ENCODE assay signal across 17 mouse cellular contexts in the genomic region with DNA sequence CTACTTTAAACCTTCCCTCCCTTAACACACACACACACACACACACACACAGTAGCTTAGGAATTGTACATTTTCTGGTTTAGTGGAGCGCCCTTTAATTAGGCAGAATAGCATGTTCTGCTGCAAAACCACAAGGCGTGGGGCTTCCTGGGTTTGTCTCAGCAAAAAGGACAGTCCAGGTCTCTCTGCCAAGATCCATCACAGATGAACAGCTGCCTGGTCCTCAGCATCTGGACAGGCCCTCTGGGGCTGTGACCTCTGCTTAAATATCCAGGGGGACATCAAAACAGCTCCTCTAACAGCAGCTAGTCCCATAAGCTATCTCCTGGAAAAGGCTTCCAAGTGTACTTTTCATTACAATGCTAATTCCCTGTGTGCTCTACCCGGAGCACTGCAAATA.
DNase-seq lines count a peak whose midpoint lies in the region; ATAC-seq and TF ChIP-seq lines count a peak whose summit lies in the region.
"Had no signal": no experiment of that assay in that cellular context is flagged by ENCODE, and none has a peak within 500 bp of the region (broad histone marks: within the 10 kb centered on the region; RNA-seq: fewer than 3 reads in every experiment).

No protein-coding gene starts in this region.

- peaks cover 4% of the 10 kb centered on the region; the same call in 1 of the 2 replicates for H3K4me1 ChIP-seq in kidney, embryonic 15.5 days
- no peaks in the 10 kb centered on the region; the same call in 1 of the 2 replicates for H3K4me1 ChIP-seq in lung, postnatal 0 days (ENCODE audit: insufficient read depth, low read depth, low read length)
- H3K4me1 ChIP-seq: forebrain, embryonic 13.5 days had no signal

- no peak for ATAC-seq in kidney, embryonic 15.5 days (replicated peaks; ENCODE audit: low FRiP score)
- peak; percentile 32; the same call in 1 of the 2 replicates for ATAC-seq in common myeloid progenitor, adult 5-6 weeks (replicated peaks; ENCODE audit: low read depth, poor library complexity, severe bottlenecking)
- no peak for ATAC-seq in lung, postnatal 0 days
- ATAC-seq: forebrain, embryonic 13.5 days; forebrain, postnatal 0 days; hindbrain, embryonic 16.5 days had no signal

- no peak for TF ChIP-seq EP300 in lung, postnatal 0 days (IDR thresholded peaks at IDR 0.05)

- H3K9ac ChIP-seq in kidney, embryonic 15.5 days, result no peak overlapping the region
- no peak overlapping the region for H3K9ac ChIP-seq in lung, postnatal 0 days (replicated peaks; ENCODE audit: low read depth)
- H3K9ac ChIP-seq: embryonic facial prominence, embryonic 13.5 days; forebrain, embryonic 13.5 days; forebrain, postnatal 0 days; heart, embryonic 13.5 days had no signal

- no peaks in the 10 kb centered on the region for H3K9me3 ChIP-seq in kidney, embryonic 15.5 days (replicated peaks)
- no peaks in the 10 kb centered on the region for H3K9me3 ChIP-seq in lung, postnatal 0 days (ENCODE audit: low read length)
- H3K9me3 ChIP-seq: embryonic facial prominence, embryonic 13.5 days; forebrain, embryonic 13.5 days; heart, embryonic 13.5 days had no signal

- no peak overlapping the region for H3K4me2 ChIP-seq in kidney, embryonic 15.5 days
- H3K4me2 ChIP-seq in lung, postnatal 0 days (replicated peaks; ENCODE audit: low read depth, low read length), result no peak overlapping the region
- H3K4me2 ChIP-seq: embryonic facial prominence, embryonic 13.5 days; forebrain, embryonic 13.5 days; heart, embryonic 13.5 days had no signal

- H3K4me3 ChIP-seq in kidney, embryonic 15.5 days (replicated peaks), result no peak overlapping the region
- no peak overlapping the region for H3K4me3 ChIP-seq in lung, postnatal 0 days (ENCODE audit: low read depth, low read length)
- H3K4me3 ChIP-seq: embryonic facial prominence, embryonic 13.5 days; forebrain, embryonic 13.5 days; heart, embryonic 13.5 days had no signal

- H3K27me3 ChIP-seq in kidney, embryonic 15.5 days, result no peaks in the 10 kb centered on the region
- H3K27me3 ChIP-seq in lung, postnatal 0 days (replicated peaks; ENCODE audit: insufficient read depth, low read length), result no peaks in the 10 kb centered on the region
- H3K27me3 ChIP-seq: embryonic facial prominence, embryonic 13.5 days; forebrain, embryonic 13.5 days; heart, embryonic 13.5 days had no signal

- H3K27ac ChIP-seq in kidney, embryonic 15.5 days, result no peak overlapping the region
- no peak overlapping the region for H3K27ac ChIP-seq in lung, postnatal 0 days (ENCODE audit: low read length)
- H3K27ac ChIP-seq: embryonic facial prominence, embryonic 13.5 days; forebrain, embryonic 13.5 days; heart, embryonic 13.5 days had no signal

- WGBS in kidney, embryonic 15.5 days, result 73% methylated on average over 3 of the region's 3 CpGs
- WGBS in lung, postnatal 0 days, result 73% methylated on average over 3 of the region's 3 CpGs

- intact Hi-C loops in gastrocnemius, postnatal 14 days (cut with DNase I; ENCODE audit: low total_unique reads), result no loop called here

- peak; percentile 30 for DNase-seq in gastrocnemius, postnatal 14 days
- DNase-seq in gastrocnemius, postnatal 4 days (ENCODE audit: low spot score in 2 of 2), result no peak
- peak; percentile 18 for DNase-seq in kidney, postnatal 14 days
- DNase-seq in lung, postnatal 0 days (ENCODE audit: low spot score), result no peak
- DNase-seq: adrenal gland, adult 8-10 months; adrenal gland, postnatal 36 days; cerebellum, adult 2 months; cerebellum, postnatal 10 days; forebrain, postnatal 0 days; heart, postnatal 36 days; kidney, adult 11 months had no signal

- TF ChIP-seq CTCF in lung, postnatal 0 days (IDR thresholded peaks at IDR 0.05), result no peak

- H3K36me3 ChIP-seq in kidney, embryonic 15.5 days, result no peaks in the 10 kb centered on the region
- H3K36me3 ChIP-seq in lung, postnatal 0 days (ENCODE audit: insufficient read depth, low read length), result no peaks in the 10 kb centered on the region
- H3K36me3 ChIP-seq: embryonic facial prominence, embryonic 13.5 days had no signal

Comparison
In these comparisons a context has a peak if more than half of its experiments do, and no peak if none do; other contexts are left out.
1. DNase-seq: peak in gastrocnemius, postnatal 14 days (single experiment) and kidney, postnatal 14 days (single experiment); none in gastrocnemius, postnatal 4 days (0 of 2) and lung, postnatal 0 days (single experiment).